Mouse (Mus musculus) myocyte (in vitro differentiated cells): ENCODE data around the gene Myo9b. TPM values are rescaled to one million over a fixed set of nuclear protein-coding genes. Genes with fewer than 3 reads are reported as not detected.

Source experiments
- H3K27me3 ChIP-seq: one replicate; pipeline ENCODE4 v1.6.1; 2011; ENCODE audit not compliant: control insufficient read depth, insufficient read depth, insufficient read length
- H3K36me3 ChIP-seq: one replicate; pipeline ENCODE4 v1.6.1; 2011; ENCODE audit not compliant: control insufficient read depth, insufficient read depth
- H3K4me2 ChIP-seq: one replicate; pipeline ENCODE4 v1.6.1; 2011; ENCODE audit warnings: low read depth, control low read depth
- H3K4me3 ChIP-seq: one replicate; pipeline ENCODE4 v1.5.1; 2011; ENCODE audit warnings: mild to moderate bottlenecking, control low read depth, moderate library complexity
- H3K79me2 ChIP-seq: one replicate; pipeline ENCODE4 v1.6.1; 2011; ENCODE audit not compliant: control insufficient read depth, insufficient read depth
- H3ac ChIP-seq: one replicate; pipeline ENCODE4 v1.6.1; 2011; ENCODE audit not compliant: control insufficient read depth, insufficient read length
- CEBPB ChIP-seq: IDR thresholded peaks from 2 replicates; pipeline ENCODE4 v1.6.1; 2011; ENCODE audit warnings: mild to moderate bottlenecking, moderate library complexity; ENCODE audit not compliant: poor library complexity, insufficient read depth, severe bottlenecking
- E2F4 ChIP-seq: IDR thresholded peaks from one replicate; pipeline ENCODE4 v1.6.1; 2011; ENCODE audit warnings: mild to moderate bottlenecking, control low read depth, moderate library complexity; ENCODE audit not compliant: insufficient read depth
- MAX ChIP-seq: IDR thresholded peaks from one replicate; pipeline ENCODE4 v1.6.1; 2011; ENCODE audit warnings: low read depth, mild to moderate bottlenecking, control low read depth
- MYOD1 ChIP-seq, 3 experiments: IDR thresholded peaks; one replicate each; pipeline ENCODE4 v1.6.1; 2011; ENCODE audit warnings: control low read depth in 2 of 3, low read depth in 2 of 3, mild to moderate bottlenecking in 2 of 3, moderate library complexity in 1 of 3; ENCODE audit not compliant: insufficient read length in 2 of 3, control insufficient read depth in 1 of 3
- MYOG ChIP-seq, 3 experiments: IDR thresholded peaks; one replicate each; pipeline ENCODE4 v1.6.1; 2011; ENCODE audit warnings: control low read depth in 2 of 3, low read depth in 2 of 3, mild to moderate bottlenecking in 2 of 3; ENCODE audit not compliant: insufficient read length in 2 of 3, control insufficient read depth in 1 of 3, insufficient read depth in 1 of 3
- POLR2A ChIP-seq: IDR thresholded peaks from one replicate; pipeline ENCODE4 v1.6.1; 2011; ENCODE audit warnings: low read depth, mild to moderate bottlenecking, control low read depth, moderate library complexity; ENCODE audit not compliant: insufficient read length
- POLR2AphosphoS2 ChIP-seq: IDR thresholded peaks from one replicate; pipeline ENCODE4 v1.6.1; 2011; ENCODE audit warnings: low read depth, control low read depth; ENCODE audit not compliant: insufficient read length
- REST ChIP-seq: IDR thresholded peaks from one replicate; pipeline ENCODE4 v1.6.1; 2011; ENCODE audit warnings: mild to moderate bottlenecking, control low read depth, moderate library complexity; ENCODE audit not compliant: insufficient read depth, insufficient read length
- SRF ChIP-seq: IDR thresholded peaks from one replicate; pipeline ENCODE4 v1.6.1; 2011; ENCODE audit warnings: low read depth; ENCODE audit not compliant: control insufficient read depth, insufficient read length
- TCF12 ChIP-seq: IDR thresholded peaks from one replicate; pipeline ENCODE4 v1.6.1; 2011; ENCODE audit warnings: mild to moderate bottlenecking, control low read depth; ENCODE audit not compliant: poor library complexity, insufficient read depth, severe bottlenecking
- USF1 ChIP-seq: IDR thresholded peaks from one replicate; pipeline ENCODE4 v1.6.1; 2011; ENCODE audit warnings: low read depth, mild to moderate bottlenecking, control low read depth, moderate library complexity
- polyA plus RNA-seq: library from polyadenylated mRNA; unstranded; fragments of >200 nt; fragmentation: generic; extraction: Trizol; gene quantifications from one replicate; pipeline ENCODE4 v1.2.1, GENCODE M21; 2012; ENCODE audit warnings: missing spikeins

The Myo9b gene
- polyA plus RNA-seq, 1 experiment = 39.6 TPM

GRCm38 (mm10) chr8:71351520-71351919 is 79.0 kb downstream of the Myo9b start:
- Histone ChIP-seq H3K79me2 (no peaks in the 10 kb centered on the region), H3K36me3 (peaks cover 33% of the 10 kb centered on the region), H3K4me3 (no peak overlapping the region), H3K27me3 (no peaks in the 10 kb centered on the region), H3ac (no peak overlapping the region), H3K4me2 (peak overlapping the region; percentile 44)
- no peak for TF ChIP-seq MYOD1 (IDR thresholded peaks at IDR 0.05; ENCODE audit: control insufficient read depth in 1 of 3, insufficient read length in 2 of 3, low read depth in 2 of 3)
- no peak for TF ChIP-seq E2F4
- TF ChIP-seq MYOG (IDR thresholded peaks at IDR 0.05; ENCODE audit: control insufficient read depth in 1 of 3, insufficient read depth in 1 of 3, insufficient read length in 2 of 3, low read depth in 2 of 3) = no peak
- TF ChIP-seq POLR2A = no peak
- TF ChIP-seq TCF12 = no peak
- no peak for TF ChIP-seq REST
- no peak for TF ChIP-seq POLR2AphosphoS2

GRCm38 (mm10) chr8:71358026-71358425 is 85.5 kb downstream of the Myo9b start:
- H3ac ChIP-seq = no peak overlapping the region
- no peaks in the 10 kb centered on the region for H3K79me2 ChIP-seq
- H3K27me3 ChIP-seq = no peaks in the 10 kb centered on the region
- TF ChIP-seq USF1 (no peak), MYOG (IDR thresholded peaks at IDR 0.05; ENCODE audit: control insufficient read depth in 1 of 3, insufficient read depth in 1 of 3, insufficient read length in 2 of 3, low read depth in 2 of 3) (no peak), CEBPB (no peak), MAX (no peak), SRF (no peak), E2F4 (no peak)
- H3K36me3 ChIP-seq = peaks cover 16% of the 10 kb centered on the region
- no peak overlapping the region for H3K4me2 ChIP-seq
- no peak overlapping the region for H3K4me3 ChIP-seq

- TF ChIP-seq MAX (peak; percentile 71), POLR2AphosphoS2 (peak; percentile 91), USF1 (no peak), REST (no peak), CEBPB (no peak), POLR2A (peak; percentile 65), MYOG (IDR thresholded peaks at IDR 0.05; ENCODE audit: control insufficient read depth in 1 of 3, insufficient read depth in 1 of 3, insufficient read length in 2 of 3, low read depth in 2 of 3) (no peak)
- Histone ChIP-seq H3ac (peak within 1 kb of the TSS; percentile 32), H3K79me2 (no peaks in the 10 kb centered on the region), H3K4me2 (peak within 1 kb of the TSS; percentile 95), H3K27me3 (no peaks in the 10 kb centered on the region), H3K36me3 (no peaks in the 10 kb centered on the region), H3K4me3 (peak within 1 kb of the TSS; percentile 82)
Observed at GRCm38 (mm10) chr8:71366771-71367528, 94.4 kb downstream of the Myo9b start, which contains the start of gene Use1. Gene Use1 (plus strand): TSS chr8:71366848.

DNA sequence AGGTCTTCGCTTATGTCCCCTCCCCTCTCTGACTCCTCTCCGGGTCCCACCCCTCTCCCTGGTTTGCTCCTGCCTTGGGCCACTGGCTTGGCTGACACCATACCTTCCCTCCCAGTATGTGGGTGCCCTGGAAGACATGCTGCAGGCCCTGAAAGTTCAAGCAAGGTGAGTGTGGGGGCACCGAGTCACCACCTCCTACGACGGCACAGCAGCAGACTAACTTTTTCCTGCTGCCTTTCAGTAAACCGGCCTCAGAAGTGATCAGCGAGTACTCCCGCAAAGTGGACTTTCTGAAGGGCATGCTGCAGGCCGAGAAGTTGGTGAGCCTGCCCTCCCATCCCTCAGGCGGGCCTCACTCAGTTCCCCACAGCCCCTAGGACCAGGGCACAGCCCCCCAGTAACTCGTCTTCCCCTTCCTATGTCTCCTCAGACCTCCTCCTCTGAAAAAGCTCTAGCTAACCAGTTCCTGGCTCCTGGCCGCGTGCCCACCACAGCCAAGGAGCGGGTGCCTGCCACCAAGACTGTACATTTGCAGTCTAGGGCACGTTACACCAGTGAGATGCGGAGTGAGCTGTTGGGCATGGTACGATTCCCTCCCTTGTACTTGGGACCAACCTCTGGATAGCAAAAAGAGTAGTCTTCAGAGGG is 95.1 kb downstream of the Myo9b start:
- TF ChIP-seq SRF (no peak), E2F4 (no peak), POLR2AphosphoS2 (no peak), MAX (no peak), POLR2A (peak; percentile 46)
- Histone ChIP-seq H3K36me3 (no peaks in the 10 kb centered on the region), H3K4me2 (peak overlapping the region; percentile 95), H3K79me2 (no peaks in the 10 kb centered on the region), H3ac (peak overlapping the region; percentile 32), H3K27me3 (no peaks in the 10 kb centered on the region), H3K4me3 (peak overlapping the region; percentile 82)

DNA sequence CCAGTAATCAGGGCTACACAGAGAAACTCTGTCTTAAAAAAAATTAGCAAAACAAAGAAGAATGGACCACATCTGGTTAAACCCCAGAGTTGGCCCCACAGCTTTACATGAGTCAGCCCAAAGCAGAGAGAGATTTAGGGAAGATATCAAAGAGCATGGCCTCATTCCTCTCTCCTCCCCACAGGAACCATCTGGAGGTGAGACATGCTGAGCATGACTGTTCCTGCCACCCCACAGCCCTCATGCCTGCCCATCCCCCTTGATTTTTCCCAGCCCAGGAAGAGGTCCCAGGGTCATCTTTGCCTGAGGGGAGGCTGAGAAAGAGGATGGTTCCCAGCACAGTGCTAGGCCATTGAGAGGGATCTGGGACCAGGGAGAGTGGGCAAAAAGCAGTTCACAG is 95.9 kb downstream of the Myo9b start:
- Histone ChIP-seq H3ac (peak overlapping the region; percentile 32), H3K4me2 (peak overlapping the region; percentile 95), H3K79me2 (no peaks in the 10 kb centered on the region), H3K4me3 (peak overlapping the region; percentile 82), H3K36me3 (peaks cover 6% of the 10 kb centered on the region), H3K27me3 (no peaks in the 10 kb centered on the region)
- TF ChIP-seq MAX (no peak), REST (no peak), POLR2AphosphoS2 (peak; percentile 22)
